Mouse (Mus musculus): ENCODE measurements around the gene Arfgap1.

Arfgap1 gene

DNA sequence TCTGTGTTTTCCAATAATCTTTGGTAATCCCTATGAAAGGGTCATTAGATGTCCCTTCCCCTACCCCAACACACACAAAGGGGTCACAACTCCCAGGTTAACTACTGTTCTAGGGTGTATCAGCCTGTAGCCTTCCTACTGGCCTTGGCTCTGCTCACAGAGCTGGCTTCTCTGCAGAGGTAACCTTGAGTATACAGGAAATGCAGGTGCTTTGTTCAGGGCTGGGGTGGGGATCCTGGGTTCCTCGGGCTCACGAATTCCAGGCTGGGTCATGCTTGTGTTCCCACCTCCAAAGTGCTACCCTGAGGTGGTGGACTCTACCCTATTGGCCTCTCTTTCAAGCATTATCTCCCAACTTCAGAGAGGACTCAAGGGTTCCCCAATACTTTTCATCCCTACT lies 18.6 kb downstream of the Arfgap1 start:
- no peak for DNase-seq (ENCODE audit: inconsistent ontology term)

DNA sequence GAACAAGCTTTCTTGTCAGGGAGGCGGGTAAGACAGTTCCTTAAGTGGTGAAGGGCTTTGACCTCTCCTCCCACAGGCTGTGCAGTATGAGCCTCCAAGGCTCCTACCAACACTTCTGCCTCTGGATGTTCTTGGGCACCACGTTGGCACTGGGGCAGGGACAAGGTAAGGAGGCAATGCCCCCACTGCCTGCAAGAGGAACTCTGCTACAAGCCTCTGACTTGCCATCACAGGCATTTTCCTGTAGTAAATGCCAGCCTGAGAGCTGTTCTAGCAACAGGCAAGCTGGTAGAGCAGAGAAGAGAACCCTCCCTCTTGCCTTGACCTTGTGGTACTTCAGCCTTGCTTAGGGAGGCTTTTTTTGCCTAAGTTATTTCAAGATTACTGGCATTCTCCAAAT lies 19.4 kb downstream of the Arfgap1 start, which contains the start of gene Col20a1:
Col20a1 (plus strand) TSS at position 87 of the 400 bp plus-strand sequence.
- DNase-seq (ENCODE audit: inconsistent ontology term), result no peak

DNA sequence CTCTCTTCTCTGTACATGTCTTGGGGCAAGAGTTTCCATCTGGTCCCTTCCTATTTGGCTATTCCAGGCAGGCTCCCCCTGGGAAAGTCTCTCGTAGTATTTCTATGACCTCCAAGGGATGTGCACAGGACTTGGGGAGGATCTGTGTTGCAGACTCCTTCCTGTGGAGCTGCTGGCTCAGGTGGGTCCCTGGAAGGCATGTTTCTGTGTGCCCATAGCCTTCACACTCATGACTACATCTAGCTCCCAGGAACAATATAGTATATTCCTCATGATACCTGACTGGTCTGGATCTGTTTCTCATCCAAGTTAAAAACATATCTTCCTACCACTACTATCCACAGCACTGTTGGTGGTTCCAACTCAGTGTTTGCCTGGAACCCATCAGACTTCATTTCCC lies 20.0 kb downstream of the Arfgap1 start:
- DNase-seq (ENCODE audit: inconsistent ontology term), result no peak

DNA sequence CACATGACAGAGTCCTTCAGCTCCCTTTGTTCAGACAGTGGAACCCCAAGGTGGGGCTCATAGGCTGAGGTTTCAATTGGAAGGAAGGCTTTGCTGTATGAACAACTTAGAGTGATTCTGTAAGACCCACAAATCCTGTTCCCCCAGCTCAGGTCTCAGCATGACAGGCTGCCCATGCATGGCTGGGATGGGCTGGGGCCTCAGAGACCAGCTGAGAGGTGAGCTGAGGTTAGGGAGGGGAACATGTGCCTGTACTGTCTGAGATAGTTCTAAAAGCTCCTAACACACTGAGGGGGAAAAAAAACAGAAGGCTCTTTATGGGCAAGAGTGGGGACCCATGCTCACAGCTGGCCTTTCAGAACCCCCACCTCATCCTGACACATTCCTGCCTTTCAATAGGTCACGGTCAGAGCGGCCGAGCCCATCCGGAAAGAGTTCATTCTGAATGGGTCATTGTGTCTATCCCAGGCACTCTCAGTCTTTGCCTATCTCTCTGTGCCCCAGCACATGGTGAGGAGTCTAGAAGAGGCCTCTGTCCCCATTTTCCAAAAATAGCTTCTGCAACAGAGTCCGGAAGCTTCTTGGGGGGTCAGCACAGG lies 20.5 kb downstream of the Arfgap1 start:
- peak; percentile 49 for DNase-seq (ENCODE audit: inconsistent ontology term)

DNA sequence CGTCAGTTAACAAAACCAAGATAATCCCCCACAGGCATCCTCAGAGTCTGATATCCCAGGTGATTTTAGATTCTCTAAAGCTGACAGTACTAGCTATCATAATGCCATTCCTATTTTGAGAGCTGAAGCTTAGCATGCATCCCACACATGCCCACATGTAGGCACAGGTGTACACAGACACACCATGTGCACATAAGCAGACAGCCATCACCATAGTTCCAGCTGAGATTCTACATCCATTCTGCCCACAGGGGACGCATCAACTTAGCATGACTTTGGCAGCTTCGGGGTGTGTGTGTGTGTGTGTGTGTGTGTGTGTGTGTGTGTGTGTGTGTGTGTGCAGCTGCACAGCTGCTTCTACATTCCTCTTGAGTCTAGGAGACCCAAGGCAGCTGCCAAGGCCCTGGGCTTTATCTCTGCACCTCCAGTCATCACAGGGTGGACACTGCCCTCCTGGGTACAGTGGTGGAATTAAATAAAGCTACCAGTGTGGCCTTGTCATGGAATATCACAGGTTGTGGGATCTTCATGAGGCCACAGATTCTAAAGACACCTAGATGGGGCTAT lies 21.4 kb downstream of the Arfgap1 start:
- DNase-seq (ENCODE audit: inconsistent ontology term), result no peak

DNA sequence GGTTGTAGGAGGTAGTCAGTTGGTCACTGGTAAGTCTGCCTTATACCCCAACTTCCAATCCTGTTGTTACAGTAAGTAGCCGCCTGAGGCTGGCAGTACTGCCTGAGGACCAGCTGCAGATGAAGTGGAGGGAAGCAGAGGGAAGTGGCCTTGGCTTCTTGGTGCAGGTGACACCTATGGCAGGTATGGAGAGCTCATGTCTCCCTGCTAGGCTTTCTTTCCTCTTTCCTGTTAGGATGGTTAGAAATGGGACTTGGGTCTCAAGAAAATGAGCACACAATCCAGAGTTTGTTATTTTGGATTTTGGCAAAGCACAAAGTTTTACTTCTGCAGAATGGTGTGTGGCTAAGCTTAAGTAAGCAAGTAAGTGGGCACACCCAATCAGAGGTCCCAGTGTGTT lies 21.9 kb downstream of the Arfgap1 start:
- no peak for DNase-seq (ENCODE audit: inconsistent ontology term)

DNA sequence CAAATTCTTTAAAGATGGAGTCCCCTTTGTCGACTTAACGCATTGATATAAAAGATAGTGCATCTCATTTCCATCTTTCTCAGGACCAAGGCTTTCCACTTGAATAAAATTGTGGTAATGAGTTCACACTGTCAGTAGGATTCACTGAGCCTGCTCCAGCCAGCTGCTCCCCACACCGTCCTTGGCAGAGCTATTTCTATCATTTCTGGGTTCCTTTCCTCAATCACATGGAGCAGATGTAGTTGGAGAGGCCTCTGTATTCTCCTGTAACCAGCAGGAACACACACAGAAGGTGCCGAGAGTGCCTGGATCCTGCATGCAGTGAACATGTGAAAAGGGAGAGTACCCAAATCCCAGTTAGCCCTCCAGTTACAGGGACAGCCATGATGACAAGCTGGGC lies 23.3 kb downstream of the Arfgap1 start:
- no peak for DNase-seq (ENCODE audit: inconsistent ontology term)

DNA sequence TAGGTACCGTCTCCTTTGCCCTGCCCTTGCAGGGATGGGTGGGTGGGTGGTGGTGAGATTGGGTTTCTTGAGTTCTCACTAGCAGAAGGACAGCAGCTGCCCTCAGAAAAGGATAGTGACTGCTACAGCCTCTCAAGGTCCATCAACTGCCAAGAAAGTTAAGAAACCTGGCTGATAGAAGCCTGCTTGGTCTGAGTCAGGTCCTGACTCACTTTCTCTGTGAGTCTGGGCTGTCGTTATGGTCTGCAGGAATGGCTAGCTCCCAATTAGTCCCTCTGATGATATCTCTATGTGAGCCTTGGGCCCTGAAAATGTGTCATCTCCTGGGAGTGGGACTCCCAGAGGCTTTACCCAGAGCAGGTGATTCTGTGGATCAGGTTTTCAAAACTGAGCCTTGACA lies 27.3 kb downstream of the Arfgap1 start:
- DNase-seq (ENCODE audit: inconsistent ontology term), result peak; percentile 17

DNA sequence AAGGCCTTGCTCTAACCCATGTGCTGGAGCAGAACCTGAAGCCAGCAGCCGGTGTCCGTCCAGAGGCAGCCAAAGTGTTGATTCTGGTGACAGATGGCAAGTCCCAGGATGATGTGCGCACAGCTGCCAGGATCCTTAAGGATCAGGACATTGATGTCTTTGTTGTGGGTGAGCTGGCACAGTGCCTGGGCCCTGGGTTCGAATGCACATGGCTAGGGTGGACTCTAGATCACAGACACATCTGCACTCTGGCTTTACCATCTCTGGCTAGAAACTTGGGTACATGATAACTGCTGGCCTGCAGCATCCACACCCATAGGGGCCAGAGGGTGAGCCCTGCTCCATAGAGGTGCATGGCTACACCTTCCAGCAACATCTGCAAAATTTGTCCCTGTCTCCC lies 28.4 kb downstream of the Arfgap1 start:
- no peak for DNase-seq (ENCODE audit: inconsistent ontology term)

DNA sequence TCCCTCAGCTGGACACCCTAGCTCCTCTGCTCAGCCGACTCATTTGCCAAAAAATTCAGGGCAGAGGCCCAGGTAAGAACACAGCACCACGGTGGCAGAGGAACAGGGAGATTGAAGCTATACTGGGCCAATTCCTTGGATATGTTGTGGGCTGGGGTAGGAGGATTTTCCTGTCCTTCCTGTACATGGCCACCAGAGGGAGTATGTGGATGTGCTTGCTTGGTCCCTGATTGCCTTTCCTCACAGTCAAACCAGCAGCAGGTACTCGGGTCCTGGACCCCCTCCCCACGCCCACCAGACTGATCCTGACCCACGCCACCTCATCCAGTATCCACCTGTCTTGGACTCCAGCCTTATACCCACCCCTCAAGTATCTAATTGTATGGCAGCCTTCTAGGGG lies 29.4 kb downstream of the Arfgap1 start:
- peak; percentile 25 for DNase-seq (ENCODE audit: inconsistent ontology term)

DNA sequence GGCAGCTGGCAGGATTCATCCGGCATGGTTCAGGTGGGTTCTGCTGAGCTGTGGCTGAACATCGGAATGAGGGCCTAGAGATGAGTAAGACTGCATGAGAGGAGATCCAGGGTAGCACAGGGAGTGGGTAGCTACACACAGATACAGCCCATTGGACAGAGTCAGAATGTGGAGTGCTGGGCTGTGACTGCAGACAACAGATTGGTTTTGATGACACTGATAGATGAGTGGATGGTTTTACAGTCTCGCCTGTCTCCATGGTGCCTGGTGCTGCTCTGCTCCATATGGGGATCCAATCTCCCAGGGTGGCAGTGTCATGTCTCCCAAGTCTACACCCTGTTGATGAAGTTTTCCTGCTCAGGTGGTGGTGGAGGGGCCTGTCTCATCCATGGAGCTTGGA lies 29.9 kb downstream of the Arfgap1 start:
- DNase-seq (ENCODE audit: inconsistent ontology term), result no peak

DNA sequence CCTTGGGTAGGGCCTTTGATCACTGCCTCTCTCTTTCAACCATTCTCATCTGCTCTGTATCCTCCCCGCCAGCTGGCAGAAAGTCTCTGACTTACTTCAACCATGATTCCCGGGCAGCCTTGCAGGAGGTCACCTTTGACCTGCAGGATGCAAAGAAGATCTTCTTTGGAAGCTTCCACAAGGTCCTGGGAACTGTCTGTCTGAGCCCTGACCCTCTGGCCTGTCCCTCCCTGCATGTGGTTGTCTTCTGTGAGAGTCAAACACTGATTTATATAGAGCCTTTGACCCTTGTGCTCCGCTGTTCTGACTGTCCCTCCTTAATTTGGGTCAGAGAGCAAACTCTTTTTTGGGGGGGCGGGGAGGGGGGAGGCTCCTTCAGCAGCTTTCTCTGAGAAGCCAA lies 40.0 kb downstream of the Arfgap1 start:
- no peak for DNase-seq (ENCODE audit: inconsistent ontology term)

DNA sequence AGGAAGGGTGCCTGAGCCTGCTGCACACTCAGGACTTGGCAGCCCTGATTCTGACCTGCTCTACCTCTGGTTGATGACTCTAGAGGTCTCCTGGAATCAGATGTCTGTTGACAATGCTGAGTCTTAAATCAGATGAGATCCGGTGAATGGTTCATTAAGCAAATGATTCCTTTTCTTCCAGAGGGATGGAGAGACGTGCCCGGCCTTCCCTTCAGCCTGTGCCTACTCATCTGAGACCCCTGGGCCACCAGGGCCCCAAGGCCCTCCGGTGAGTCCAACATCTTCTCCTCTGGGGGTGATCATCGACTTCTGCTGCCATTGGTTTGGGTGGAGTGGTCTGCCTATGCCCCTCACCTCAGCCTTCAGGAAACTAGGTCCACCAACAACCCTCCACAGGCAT lies 41.3 kb downstream of the Arfgap1 start:
- DNase-seq (ENCODE audit: inconsistent ontology term), result no peak

DNA sequence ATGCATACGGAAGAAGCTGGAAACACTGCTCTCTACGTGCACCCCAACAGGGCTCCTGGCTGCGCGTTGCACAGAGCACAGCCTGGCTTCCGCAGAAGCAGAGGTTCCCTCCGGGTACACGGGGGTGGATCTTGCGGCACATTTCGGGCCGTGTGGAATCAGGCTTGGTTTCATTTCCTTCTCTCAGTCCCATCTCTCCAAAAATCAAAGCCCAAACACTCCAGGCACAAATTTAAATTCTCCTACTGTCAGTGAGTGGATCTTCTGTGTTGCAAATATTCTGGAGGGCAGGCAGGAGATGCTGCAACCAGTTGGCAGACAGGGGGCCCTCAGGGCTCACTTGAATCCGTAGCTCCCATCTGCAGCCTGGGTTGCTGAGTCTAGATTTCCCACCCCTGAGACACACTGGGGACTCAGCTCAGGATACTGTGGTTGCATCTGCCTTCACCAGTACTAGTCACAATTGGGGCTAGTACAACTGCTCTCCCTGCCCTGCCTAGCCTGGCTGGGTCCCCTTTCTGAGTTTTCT lies 64.4 kb downstream of the Arfgap1 start:
- DNase-seq (ENCODE audit: inconsistent ontology term), result no peak
